Mouse (Mus musculus) intestine, postnatal 0 days (tissue): ENCODE results near the gene Nuak2. TPM values are rescaled to one million over a fixed set of nuclear protein-coding genes. Genes with fewer than 3 reads are reported as not detected.

Experiments used
- ATAC-seq: fragments of 200-750 bp; cut with Nextera tagmentation; 2 replicates; pipeline ENCODE4 v1.8.0; 2017; ENCODE audit warnings: mild to moderate bottlenecking, moderate TSS enrichment, moderate library complexity
- H3K27ac ChIP-seq: fragments of 300-500 bp; sonication (generic); 2 replicates; pipeline ENCODE4 v1.5.1; 2014; ENCODE audit warnings: mild to moderate bottlenecking, low read depth, low read length, moderate library complexity
- H3K27me3 ChIP-seq: fragments of 300-500 bp; sonication (generic); replicated peaks from 2 replicates; pipeline ENCODE4 v1.6.1; 2014; ENCODE audit warnings: low read length, mixed read lengths; ENCODE audit not compliant: control insufficient read depth, insufficient read depth
- H3K36me3 ChIP-seq: fragments of 300-500 bp; sonication (generic); 2 replicates; pipeline ENCODE4 v1.6.1; 2014; ENCODE audit warnings: mild to moderate bottlenecking, moderate library complexity; ENCODE audit not compliant: control insufficient read depth, insufficient read depth
- H3K4me1 ChIP-seq: fragments of 300-500 bp; sonication (generic); replicated peaks from 2 replicates; pipeline ENCODE4 v1.6.1; 2014; ENCODE audit warnings: antibody characterized with exemption, low read length, mixed read lengths; ENCODE audit not compliant: control insufficient read depth, insufficient read depth
- H3K4me2 ChIP-seq: fragments of 300-500 bp; sonication (generic); replicated peaks from 2 replicates; pipeline ENCODE4 v1.6.1; 2014; ENCODE audit warnings: low read depth, mild to moderate bottlenecking, moderate library complexity
- H3K4me3 ChIP-seq: fragments of 300-500 bp; sonication (generic); 2 replicates; pipeline ENCODE4 v1.5.1; 2014; ENCODE audit warnings: low read depth, low read length
- H3K9ac ChIP-seq: fragments of 300-500 bp; sonication (generic); 2 replicates; pipeline ENCODE4 v1.6.1; 2014; ENCODE audit warnings: mild to moderate bottlenecking, low read depth, low read length
- H3K9me3 ChIP-seq: fragments of 300-500 bp; sonication (generic); 2 replicates; pipeline ENCODE4 v1.6.1; 2016; ENCODE audit warnings: mixed run types; ENCODE audit not compliant: control insufficient read depth
- CTCF ChIP-seq: sonication (generic); IDR thresholded peaks from 2 replicates; pipeline ENCODE4 v1.5.1; 2016; ENCODE audit warnings: low read depth, mild to moderate bottlenecking, control low read depth, antibody characterized with exemption, moderate library complexity
- WGBS: fragments of 180-500 bp; shearing (Covaris S2); extraction: QIAGEN DNeasy Blood & Tissue Kit; methylation state at CpG from one replicate; pipeline ENCODE4 v1.1.7; 2014; 5-methylcytosine and 5-hydroxymethylcytosine counted together
- polyA plus RNA-seq: library from polyadenylated mRNA; unstranded; fragments of >200 nt; fragmentation: Nextera tagmentation; extraction: Ambion mirVana; gene quantifications from 2 replicates; pipeline ENCODE4 v1.2.1, GENCODE M21; 2015

Gene Nuak2
- polyA plus RNA-seq, 1 experiment from 2014 or later: 20.0 TPM

- TF ChIP-seq CTCF: no peak
- 71% methylated on average over 3 of the region's 3 CpGs for WGBS
- H3K9ac ChIP-seq: no peak overlapping the region
These were observed 19.9 kb upstream of the Nuak2 start for GRCm38 (mm10) chr1:132296051-132296450.

DNA sequence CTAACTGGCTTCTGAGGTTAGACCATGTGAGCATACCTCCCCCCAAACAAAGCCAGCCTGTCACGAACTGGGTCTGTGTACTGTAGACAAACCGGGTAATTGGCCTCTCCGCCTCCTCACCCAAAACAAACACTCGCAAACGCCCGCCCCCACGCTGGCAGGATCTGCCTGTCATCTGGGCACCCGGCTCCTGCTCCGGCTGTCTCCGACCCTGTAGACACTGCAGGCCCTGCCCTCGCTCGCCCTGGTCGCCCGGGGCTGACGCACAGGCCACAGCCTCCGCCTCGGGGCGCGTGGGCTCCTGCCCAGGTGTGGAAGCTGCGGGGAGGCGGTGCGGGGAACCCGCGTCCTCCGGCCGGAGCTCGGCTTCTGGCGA, 17.5 kb upstream of the Nuak2 start, which contains the start of gene Klhdc8a:
Gene Klhdc8a, plus strand, starts transcription at position 202 of the 376 bp plus-strand sequence.
- peak; percentile 61 for ATAC-seq
- Histone ChIP-seq H3K27ac (no peak within 1 kb of the TSS), H3K9ac (peak within 1 kb of the TSS; percentile 42), H3K9me3 (no peaks in the 10 kb centered on the region), H3K4me2 (peak within 1 kb of the TSS; percentile 95), H3K36me3 (no peaks in the 10 kb centered on the region), H3K4me1 (no peaks in the 10 kb centered on the region), H3K27me3 (peaks cover 18% of the 10 kb centered on the region), H3K4me3 (peak within 1 kb of the TSS; percentile 52)
- under 1% methylated on average over 28 of the region's 28 CpGs for WGBS
- no peak for TF ChIP-seq CTCF

More at GRCm38 (mm10) chr1:132296051-132296450, 19.9 kb upstream of the Nuak2 start:
- no peak overlapping the region for H3K27ac ChIP-seq
- H3K4me3 ChIP-seq: no peak overlapping the region
- H3K4me1 ChIP-seq: 0 out of 2 replicates have a peak, but pooled peaks cover 7% of the 10 kb centered on the region
- no peak for ATAC-seq
- H3K4me2 ChIP-seq: no peak overlapping the region
- H3K36me3 ChIP-seq: no peaks in the 10 kb centered on the region
- no peaks in the 10 kb centered on the region for H3K9me3 ChIP-seq
- H3K27me3 ChIP-seq: peaks cover 18% of the 10 kb centered on the region

DNA sequence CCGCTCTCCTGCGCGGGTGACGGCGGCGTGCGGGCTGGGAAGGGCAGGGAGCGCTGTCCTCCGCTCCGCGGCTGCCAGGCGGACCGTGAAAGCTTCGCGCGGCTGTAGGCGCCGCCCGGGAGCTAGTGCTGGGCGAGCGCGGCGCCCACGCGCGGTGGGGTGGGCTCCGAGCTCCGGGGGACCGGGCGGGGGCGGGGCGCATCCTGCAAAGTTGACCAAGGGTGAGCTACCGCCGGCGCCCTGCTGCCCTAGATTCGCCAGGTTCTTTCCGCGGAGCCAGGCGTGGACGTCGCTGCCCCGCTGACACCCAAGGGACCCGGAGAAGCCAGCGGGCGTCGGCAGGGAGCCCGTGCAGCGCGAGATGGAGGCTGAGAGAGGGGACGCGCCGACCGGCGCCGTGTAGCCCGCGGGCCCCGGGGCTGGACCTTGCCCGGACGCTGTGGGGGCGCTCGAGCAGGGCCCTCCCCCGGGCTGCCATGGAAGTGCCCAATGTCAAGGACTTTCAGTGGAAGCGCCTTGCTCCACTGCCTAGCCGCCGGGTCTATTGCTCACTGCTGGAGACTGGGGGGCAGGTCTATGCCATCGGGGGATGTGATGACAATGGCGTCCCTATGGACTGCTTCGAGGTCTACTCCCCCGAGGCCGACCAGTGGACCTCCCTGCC, 17.0 kb upstream of the Nuak2 start:
- Histone ChIP-seq H3K27me3 (peaks cover 18% of the 10 kb centered on the region), H3K9me3 (no peaks in the 10 kb centered on the region), H3K27ac (no peak overlapping the region), H3K4me2 (peak overlapping the region; percentile 95), H3K4me3 (peak overlapping the region; percentile 52), H3K4me1 (no peaks in the 10 kb centered on the region), H3K9ac (peak overlapping the region; percentile 42), H3K36me3 (no peaks in the 10 kb centered on the region)
- 2% methylated on average over 61 of the region's 71 CpGs for WGBS
- peak; percentile 29; the same call in 1 of the 2 replicates for ATAC-seq
- no peak for TF ChIP-seq CTCF

DNA sequence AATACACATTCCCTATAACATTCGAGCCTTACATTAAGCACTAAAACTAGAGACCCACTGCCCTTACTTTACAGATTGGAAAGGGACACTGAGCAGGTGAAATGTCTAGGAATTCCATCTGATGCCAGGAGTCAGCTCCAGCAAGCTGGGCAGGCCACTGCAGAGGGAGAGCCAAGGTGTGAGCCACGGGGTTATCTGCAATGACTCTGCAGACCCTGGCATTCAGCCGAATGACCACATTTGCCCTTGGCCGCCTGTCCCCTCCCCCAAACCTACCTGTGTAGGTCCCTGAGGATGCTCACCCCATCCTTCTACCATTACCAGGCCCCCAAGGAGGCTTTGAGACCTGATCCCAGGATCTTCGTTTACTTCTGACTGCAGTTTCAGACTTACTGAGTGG, 16.2 kb upstream of the Nuak2 start:
- Histone ChIP-seq H3K4me3 (no peak overlapping the region), H3K4me1 (no peaks in the 10 kb centered on the region), H3K36me3 (no peaks in the 10 kb centered on the region), H3K27me3 (peaks cover 18% of the 10 kb centered on the region), H3K27ac (no peak overlapping the region), H3K9me3 (no peaks in the 10 kb centered on the region), H3K9ac (no peak overlapping the region), H3K4me2 (no peak overlapping the region)
- ATAC-seq: no peak
- TF ChIP-seq CTCF: no peak
- 80% methylated on average over 5 of the region's 5 CpGs for WGBS

GRCm38 (mm10) chr1:132301242-132301641, 14.7 kb upstream of the Nuak2 start:
- no peak for TF ChIP-seq CTCF
- 87% methylated on average over 5 of the region's 5 CpGs for WGBS
- peaks cover 18% of the 10 kb centered on the region for H3K27me3 ChIP-seq
- no peaks in the 10 kb centered on the region for H3K4me1 ChIP-seq
- no peaks in the 10 kb centered on the region for H3K36me3 ChIP-seq
- no peak overlapping the region for H3K4me2 ChIP-seq
- no peak for ATAC-seq
- no peak overlapping the region for H3K4me3 ChIP-seq
- no peak overlapping the region for H3K27ac ChIP-seq
- no peak overlapping the region for H3K9ac ChIP-seq
- no peaks in the 10 kb centered on the region for H3K9me3 ChIP-seq

DNA sequence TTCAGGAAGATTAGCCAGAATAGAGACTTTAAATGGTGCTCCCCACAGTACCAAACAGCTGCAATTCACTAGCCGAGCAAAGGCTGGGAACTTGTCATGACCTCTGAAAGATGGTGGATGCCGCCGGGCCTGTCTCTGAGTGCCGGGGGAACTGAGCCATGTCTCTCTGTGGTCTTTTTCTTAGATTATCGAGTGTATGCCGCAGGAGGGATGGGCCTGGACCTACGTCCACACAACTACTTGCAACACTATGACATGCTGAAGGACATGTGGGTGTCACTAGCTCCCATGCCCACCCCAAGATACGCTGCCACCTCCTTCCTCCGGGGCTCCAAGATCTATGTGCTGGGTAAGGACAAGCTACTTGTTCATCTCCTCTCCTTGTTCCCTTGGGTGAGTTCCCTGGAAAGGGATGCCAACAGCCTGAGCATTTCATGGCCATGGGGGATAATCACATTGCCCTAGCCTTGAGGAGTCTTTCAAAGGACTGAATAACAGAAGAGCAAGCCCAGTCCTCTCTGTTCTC, 13.5 kb upstream of the Nuak2 start:
- WGBS: 91% methylated on average over 9 of the region's 9 CpGs
- no peak for TF ChIP-seq CTCF
- Histone ChIP-seq H3K4me1 (no peaks in the 10 kb centered on the region), H3K4me2 (no peak overlapping the region), H3K27me3 (peaks cover 18% of the 10 kb centered on the region), H3K36me3 (no peaks in the 10 kb centered on the region), H3K9ac (no peak overlapping the region), H3K4me3 (no peak overlapping the region), H3K27ac (no peak overlapping the region), H3K9me3 (no peaks in the 10 kb centered on the region)
- ATAC-seq: no peak
